Mouse (Mus musculus) lung, postnatal 0 days (tissue): Measurements from ENCODE around the gene Prdm16.

ENCODE experiments used
- CTCF ChIP-seq: IDR thresholded peaks from 2 replicates; pipeline ENCODE4 v1.5.1; 2016; ENCODE audit warnings: antibody characterized with exemption, mild to moderate bottlenecking
- EP300 ChIP-seq: IDR thresholded peaks from 2 replicates; pipeline ENCODE4 v1.6.1; 2016; ENCODE audit warnings: antibody characterized with exemption, mild to moderate bottlenecking, control low read depth

DNA sequence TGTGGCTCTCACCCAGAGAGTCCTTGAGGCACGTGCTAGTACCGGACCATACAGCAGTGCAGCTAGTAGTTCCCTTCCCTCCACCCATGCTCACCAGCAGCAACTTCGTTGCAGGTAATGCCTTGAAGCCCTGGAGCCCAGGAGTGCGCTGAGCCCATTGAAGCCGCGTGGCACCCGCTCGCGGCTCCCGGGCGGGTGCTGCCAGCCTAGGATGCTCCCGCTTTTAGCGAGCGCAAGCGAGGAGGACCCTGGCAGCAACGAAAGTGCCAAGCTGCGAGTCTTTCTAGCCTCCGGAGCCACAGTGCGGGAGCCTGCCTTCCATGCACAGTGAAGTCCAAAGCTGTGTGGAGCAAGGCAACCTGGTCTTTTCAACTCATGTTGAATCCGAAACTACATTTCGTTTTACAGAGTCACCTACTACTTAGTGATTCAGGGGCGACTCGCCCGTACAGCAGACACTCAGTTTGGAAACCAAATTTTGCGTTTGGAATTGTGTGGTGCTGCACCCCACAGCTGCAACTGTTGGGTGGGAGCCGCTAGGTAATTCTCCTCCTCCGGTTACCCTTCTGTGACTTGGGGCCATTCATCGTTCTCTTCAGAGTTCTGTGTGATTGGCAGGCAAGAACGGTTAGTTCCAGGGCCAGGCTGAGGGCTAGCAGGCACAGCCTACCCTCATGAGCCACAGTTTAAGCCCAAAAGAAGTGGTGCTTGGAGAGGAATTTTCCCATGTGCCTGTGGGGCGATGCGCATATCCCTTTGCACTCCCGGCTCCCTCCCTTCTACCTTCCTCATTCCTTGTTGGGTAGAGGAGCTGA, 4.8 kb upstream of the Prdm16 start:
- TF ChIP-seq CTCF, result no peak
- no peak for TF ChIP-seq EP300
